Mouse (Mus musculus) brain, embryonic 14.5 days (tissue): Measurements from ENCODE around the gene Slc9b1.

ENCODE experiments used
- CTCF ChIP-seq: fragments of 200-500 bp; IDR thresholded peaks from 2 replicates; pipeline ENCODE4 v1.5.1; 2012; ENCODE audit warnings: inconsistent platforms, mild to moderate bottlenecking, moderate library complexity, borderline replicate concordance; ENCODE audit not compliant: insufficient read depth, insufficient read length; ENCODE audit errors: extremely low read depth
- POLR2A ChIP-seq: fragments of 200-500 bp; IDR thresholded peaks from 2 replicates; pipeline ENCODE4 v1.6.1; 2012; ENCODE audit warnings: mild to moderate bottlenecking, inconsistent platforms, borderline replicate concordance; ENCODE audit not compliant: poor library complexity, insufficient read depth, insufficient read length, severe bottlenecking; ENCODE audit errors: extremely low read depth

GRCm38 (mm10) chr3:135421310-135421594, 73.4 kb downstream of the Slc9b1 start:
- TF ChIP-seq POLR2A (no peak), CTCF (no peak)
